Mouse (Mus musculus): ENCODE data around the gene Mthfd1l.

GRCm38 (mm10) chr10:3974380-3974779 lies 1.5 kb downstream of the Mthfd1l start:
- TF ChIP-seq EP300 (IDR thresholded peaks at IDR 0.05; ENCODE audit: low read depth) (no peak), CTCF (IDR thresholded peaks at IDR 0.05; ENCODE audit: low read depth) (no peak)
